Mouse (Mus musculus): ENCODE data around the gene Efhd2. TPM values are rescaled to one million over a fixed set of nuclear protein-coding genes. Genes with fewer than 3 reads are reported as not detected.

Gene Efhd2
- total RNA-seq, 2 experiments from 2014 or later = 157 to 184 TPM

DNA sequence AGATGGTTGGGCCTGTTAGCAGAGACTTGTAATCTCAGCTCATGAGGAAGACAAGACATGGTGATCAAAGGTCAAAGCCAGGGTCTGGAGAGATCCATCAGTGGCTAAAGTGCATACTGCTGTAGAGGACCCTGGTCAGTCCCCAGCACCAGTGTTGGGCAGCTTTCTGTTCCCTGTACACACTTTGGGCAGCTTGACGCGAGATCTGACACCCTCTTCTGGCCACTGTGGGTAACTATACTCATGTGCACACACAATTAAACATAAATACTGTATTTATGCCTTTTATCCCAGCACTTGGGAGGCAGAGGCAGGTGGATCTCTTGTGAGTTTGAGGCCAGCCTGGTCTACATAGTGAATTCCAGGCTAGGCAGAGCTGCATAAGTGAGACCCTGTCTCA is 63.7 kb downstream of the Efhd2 start:
- no peak for DNase-seq (ENCODE audit: low spot score in 2 of 2)

DNA sequence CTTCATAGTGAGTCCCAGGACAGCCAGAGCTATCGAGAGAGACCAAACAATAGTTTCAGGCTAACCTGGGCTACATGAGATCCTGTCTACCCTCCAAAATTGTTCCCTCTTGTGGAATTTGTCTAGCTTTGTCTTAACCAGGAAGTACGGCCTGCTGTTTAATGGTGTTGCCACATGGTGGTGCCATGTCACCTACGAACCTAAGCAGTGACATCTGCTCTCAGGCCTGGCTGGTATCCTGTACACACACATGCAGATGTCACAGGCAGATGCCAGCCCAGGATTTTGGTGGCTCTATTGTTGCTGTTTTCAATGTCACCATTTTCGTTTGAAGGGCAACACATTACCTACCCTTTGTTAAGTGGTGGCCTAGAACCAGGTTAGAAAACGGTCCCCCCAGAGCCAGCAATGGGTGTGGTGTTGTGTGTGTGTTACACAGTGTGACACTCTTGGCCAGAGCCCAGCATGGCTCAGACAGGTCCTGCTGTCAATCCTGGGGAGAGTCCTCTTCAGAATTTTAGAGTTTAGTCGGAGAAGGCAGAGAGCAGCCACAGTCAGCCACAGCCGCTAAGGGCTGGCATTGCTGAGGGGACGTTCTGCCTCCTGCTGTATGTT is 64.8 kb downstream of the Efhd2 start:
- DNase-seq (ENCODE audit: low spot score in 2 of 2) = peak in 1 of 2 experiments; percentile 69

Other genes with a start within 250 kb of the Efhd2 start
- gene Plekhm2, start 210.0 kb downstream of the Efhd2 start, total RNA-seq (2021) = 10 to 100 TPM; 81.2 to 81.3 TPM
- under 1 TPM in 1 of 2 experiments, not detected in 1; 0.25 TPM for gene Rsc1a1, start 189.3 kb downstream of the Efhd2 start, total RNA-seq (2021)
- 10 to 100 TPM; 47.6 to 52.4 TPM for gene Ddi2, start 151.5 kb downstream of the Efhd2 start, total RNA-seq (2021)
- gene Agmat, start 128.2 kb downstream of the Efhd2 start, total RNA-seq (2021) = under 1 TPM in 1 of 2 experiments, not detected in 1; 0.22 TPM
- 10 to 100 TPM; 44.2 to 48.6 TPM for gene Dnajc16, start 84.0 kb downstream of the Efhd2 start, total RNA-seq (2021)
- gene Casp9, start 81.3 kb downstream of the Efhd2 start, total RNA-seq (2021) = 10 to 100 TPM; 25.6 to 28.8 TPM
- gene Cela2a, start 48.8 kb downstream of the Efhd2 start, total RNA-seq (2021) = not detected
- not detected for gene Ctrc, start 28.6 kb downstream of the Efhd2 start, total RNA-seq (2021)
- gene Fhad1, start 140.2 kb upstream of the Efhd2 start, total RNA-seq (2021) = 10 to 100 TPM; 12.8 to 13.1 TPM
- gene Tmem51, start 209.4 kb upstream of the Efhd2 start, total RNA-seq (2021) = 1 to 10 TPM; 3.5 to 4.5 TPM